Comparison of ENCODE assay signal across 17 mouse cellular contexts in the genomic region with DNA sequence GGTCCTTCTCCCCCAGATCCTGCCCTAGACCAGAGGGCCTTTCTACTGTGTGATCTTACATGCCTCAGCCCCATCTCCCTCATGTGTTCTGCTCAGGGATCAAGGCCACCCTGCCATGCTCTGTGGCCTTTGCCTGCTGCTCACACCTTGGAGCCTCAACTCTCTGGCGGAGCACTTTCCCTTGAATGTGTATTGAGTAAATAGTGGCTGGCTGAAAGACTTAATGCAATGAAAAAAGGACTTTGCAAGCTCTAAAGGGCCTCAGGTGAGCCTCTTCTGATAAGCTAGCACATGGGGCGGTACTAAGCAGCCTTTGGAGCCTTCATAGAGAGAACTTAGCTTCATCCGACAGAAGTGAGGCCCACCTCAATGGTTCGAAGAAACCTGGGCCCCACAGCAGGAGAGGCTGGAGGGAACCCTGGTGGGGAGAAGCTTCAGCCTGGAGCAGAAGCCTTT. TPM values are rescaled to one million over a fixed set of nuclear protein-coding genes. Genes with fewer than 3 reads are reported as not detected.
DNase-seq lines count a peak whose midpoint lies in the region; ATAC-seq and TF ChIP-seq lines count a peak whose summit lies in the region.
"Had no signal": no experiment of that assay in that cellular context is flagged by ENCODE, and none has a peak within 500 bp of the region (broad histone marks: within the 10 kb centered on the region; RNA-seq: fewer than 3 reads in every experiment).

No protein-coding gene starts in this region.

- no peak for DNase-seq in heart, postnatal 25 days (ENCODE audit: low spot score)
- no peak for DNase-seq in midbrain, postnatal 0 days (ENCODE audit: low spot score)
- DNase-seq in forebrain, embryonic 14.5 days (ENCODE audit: low spot score) = no peak
- DNase-seq: adrenal gland, adult 8-10 months; adrenal gland, postnatal 36 days; cerebellum, postnatal 10 days; gastrocnemius, postnatal 14 days; heart, postnatal 36 days had no signal

- H3K4me3 ChIP-seq in heart, embryonic 13.5 days = no peak overlapping the region
- no peak overlapping the region for H3K4me3 ChIP-seq in intestine, embryonic 15.5 days (replicated peaks)
- no peak overlapping the region for H3K4me3 ChIP-seq in intestine, embryonic 16.5 days (ENCODE audit: low read length)
- no peak overlapping the region for H3K4me3 ChIP-seq in stomach, embryonic 16.5 days (replicated peaks; ENCODE audit: low read length)
- no peak overlapping the region for H3K4me3 ChIP-seq in midbrain, postnatal 0 days (ENCODE audit: low read depth, low read length)
- H3K4me3 ChIP-seq in forebrain, embryonic 14.5 days (ENCODE audit: low read depth, low read length) = no peak overlapping the region
- H3K4me3 ChIP-seq: embryonic facial prominence, embryonic 15.5 days; erythroblast, embryonic 14.5 days; forebrain, embryonic 10.5 days; forebrain, embryonic 15.5 days; hindbrain, embryonic 15.5 days had no signal

- no peaks in the 10 kb centered on the region for H3K9me3 ChIP-seq in heart, embryonic 13.5 days
- H3K9me3 ChIP-seq in intestine, embryonic 15.5 days = no peaks in the 10 kb centered on the region
- H3K9me3 ChIP-seq in intestine, embryonic 16.5 days (ENCODE audit: control insufficient read depth, low read length) = no peaks in the 10 kb centered on the region
- H3K9me3 ChIP-seq in stomach, embryonic 16.5 days (replicated peaks; ENCODE audit: control insufficient read depth, low read length) = no peaks in the 10 kb centered on the region
- no peaks in the 10 kb centered on the region for H3K9me3 ChIP-seq in midbrain, postnatal 0 days (ENCODE audit: low read length)
- H3K9me3 ChIP-seq in forebrain, embryonic 14.5 days (replicated peaks; ENCODE audit: control insufficient read depth, low read length) = no peaks in the 10 kb centered on the region
- H3K9me3 ChIP-seq: embryonic facial prominence, embryonic 15.5 days; forebrain, embryonic 15.5 days; hindbrain, embryonic 15.5 days had no signal

- TF ChIP-seq CTCF in midbrain, postnatal 0 days (IDR thresholded peaks at IDR 0.05) = no peak

- no peaks in the 10 kb centered on the region for H3K36me3 ChIP-seq in heart, embryonic 13.5 days
- no peaks in the 10 kb centered on the region for H3K36me3 ChIP-seq in intestine, embryonic 15.5 days
- no peaks in the 10 kb centered on the region for H3K36me3 ChIP-seq in intestine, embryonic 16.5 days (ENCODE audit: control insufficient read depth, insufficient read depth, low read length)
- H3K36me3 ChIP-seq in stomach, embryonic 16.5 days (ENCODE audit: control insufficient read depth, insufficient read depth, low read length) = no peaks in the 10 kb centered on the region
- no peaks in the 10 kb centered on the region for H3K36me3 ChIP-seq in midbrain, postnatal 0 days (ENCODE audit: insufficient read depth, low read length)
- H3K36me3 ChIP-seq in forebrain, embryonic 14.5 days (ENCODE audit: control insufficient read depth, insufficient read depth, low read length) = no peaks in the 10 kb centered on the region
- H3K36me3 ChIP-seq: embryonic facial prominence, embryonic 15.5 days; forebrain, embryonic 10.5 days; forebrain, embryonic 15.5 days; hindbrain, embryonic 15.5 days had no signal

- no peak for ATAC-seq in heart, embryonic 13.5 days (ENCODE audit: extremely low read depth, insufficient number of reproducible peaks, low FRiP score, low TSS enrichment)
- peak; percentile 83 for ATAC-seq in intestine, embryonic 15.5 days
- peak; percentile 88 for ATAC-seq in intestine, embryonic 16.5 days
- ATAC-seq in stomach, embryonic 16.5 days (ENCODE audit: insufficient read depth, low FRiP score) = peak; percentile 62; the same call in 1 of the 2 replicates
- no peak for ATAC-seq in midbrain, postnatal 0 days (ENCODE audit: low FRiP score)
- ATAC-seq in forebrain, embryonic 14.5 days = no peak
- ATAC-seq: forebrain, embryonic 15.5 days had no signal

- H3K4me1 ChIP-seq in heart, embryonic 13.5 days = peaks cover 42% of the 10 kb centered on the region
- H3K4me1 ChIP-seq in intestine, embryonic 15.5 days (replicated peaks) = peaks cover 12% of the 10 kb centered on the region; the same call in 1 of the 2 replicates
- peaks cover 18% of the 10 kb centered on the region for H3K4me1 ChIP-seq in intestine, embryonic 16.5 days (ENCODE audit: control insufficient read depth, insufficient read depth, low read length)
- no peaks in the 10 kb centered on the region for H3K4me1 ChIP-seq in stomach, embryonic 16.5 days (ENCODE audit: control insufficient read depth, insufficient read depth, low read length)
- no peaks in the 10 kb centered on the region for H3K4me1 ChIP-seq in midbrain, postnatal 0 days (ENCODE audit: insufficient read depth, low read length)
- no peaks in the 10 kb centered on the region for H3K4me1 ChIP-seq in forebrain, embryonic 14.5 days (ENCODE audit: control insufficient read depth, insufficient read depth, low read length)
- H3K4me1 ChIP-seq: forebrain, embryonic 15.5 days; hindbrain, embryonic 15.5 days had no signal

- 0 out of 2 replicates have a peak, but pooled peaks cover 4% of the 10 kb centered on the region for H3K27me3 ChIP-seq in heart, embryonic 13.5 days (replicated peaks)
- no peaks in the 10 kb centered on the region for H3K27me3 ChIP-seq in intestine, embryonic 15.5 days (replicated peaks)
- no peaks in the 10 kb centered on the region for H3K27me3 ChIP-seq in intestine, embryonic 16.5 days (replicated peaks; ENCODE audit: control insufficient read depth, insufficient read depth, low read length)
- H3K27me3 ChIP-seq in stomach, embryonic 16.5 days (ENCODE audit: control insufficient read depth, insufficient read depth, low read length) = no peaks in the 10 kb centered on the region
- H3K27me3 ChIP-seq in midbrain, postnatal 0 days (ENCODE audit: insufficient read depth, low read length) = no peaks in the 10 kb centered on the region
- H3K27me3 ChIP-seq in forebrain, embryonic 14.5 days (replicated peaks; ENCODE audit: control insufficient read depth, insufficient read depth, low read length) = no peaks in the 10 kb centered on the region
- H3K27me3 ChIP-seq: embryonic facial prominence, embryonic 15.5 days; forebrain, embryonic 15.5 days; hindbrain, embryonic 15.5 days had no signal

- 81% methylated on average over 4 of the region's 4 CpGs for WGBS in heart, embryonic 13.5 days
- WGBS in intestine, embryonic 15.5 days = 67% methylated on average over 4 of the region's 4 CpGs
- 66% methylated on average over 4 of the region's 4 CpGs for WGBS in intestine, embryonic 16.5 days
- 63% methylated on average over 4 of the region's 4 CpGs for WGBS in stomach, embryonic 16.5 days
- WGBS in midbrain, postnatal 0 days = 86% methylated on average over 4 of the region's 4 CpGs
- WGBS in forebrain, embryonic 14.5 days = 88% methylated on average over 4 of the region's 4 CpGs

- peak overlapping the region; percentile 30; the same call in 1 of the 2 replicates for H3K9ac ChIP-seq in heart, embryonic 13.5 days
- H3K9ac ChIP-seq in intestine, embryonic 15.5 days = no peak overlapping the region
- H3K9ac ChIP-seq in intestine, embryonic 16.5 days (ENCODE audit: low read depth, low read length) = no peak overlapping the region
- no peak overlapping the region for H3K9ac ChIP-seq in stomach, embryonic 16.5 days (ENCODE audit: low read length)
- no peak overlapping the region for H3K9ac ChIP-seq in midbrain, postnatal 0 days (replicated peaks; ENCODE audit: low read length, poor library complexity, severe bottlenecking)
- no peak overlapping the region for H3K9ac ChIP-seq in forebrain, embryonic 14.5 days (ENCODE audit: low read length)
- H3K9ac ChIP-seq: embryonic facial prominence, embryonic 15.5 days; forebrain, embryonic 15.5 days; hindbrain, embryonic 15.5 days had no signal

- no peak overlapping the region for H3K4me2 ChIP-seq in heart, embryonic 13.5 days
- no peak overlapping the region for H3K4me2 ChIP-seq in intestine, embryonic 15.5 days (replicated peaks)
- no peak overlapping the region for H3K4me2 ChIP-seq in intestine, embryonic 16.5 days (ENCODE audit: low read depth, low read length)
- no peak overlapping the region for H3K4me2 ChIP-seq in stomach, embryonic 16.5 days (ENCODE audit: low read depth, low read length)
- no peak overlapping the region for H3K4me2 ChIP-seq in midbrain, postnatal 0 days (ENCODE audit: low read depth, low read length, poor library complexity, severe bottlenecking)
- no peak overlapping the region for H3K4me2 ChIP-seq in forebrain, embryonic 14.5 days (ENCODE audit: low read length)
- H3K4me2 ChIP-seq: embryonic facial prominence, embryonic 15.5 days; forebrain, embryonic 15.5 days; hindbrain, embryonic 15.5 days had no signal

- intact Hi-C loops in heart, postnatal 25 days (cut with DNase I) = no loop called here

- H3K27ac ChIP-seq in heart, embryonic 13.5 days (replicated peaks) = no peak overlapping the region
- peak overlapping the region; percentile 33; the same call in 1 of the 2 replicates for H3K27ac ChIP-seq in intestine, embryonic 15.5 days
- H3K27ac ChIP-seq in intestine, embryonic 16.5 days (ENCODE audit: low read length) = peak overlapping the region; percentile 52
- H3K27ac ChIP-seq in stomach, embryonic 16.5 days (ENCODE audit: low read length) = no peak overlapping the region; the same call in 1 of the 2 replicates
- no peak overlapping the region for H3K27ac ChIP-seq in midbrain, postnatal 0 days (ENCODE audit: low read depth, low read length)
- no peak overlapping the region for H3K27ac ChIP-seq in forebrain, embryonic 14.5 days (ENCODE audit: low read depth, low read length)
- H3K27ac ChIP-seq: embryonic facial prominence, embryonic 15.5 days; forebrain, embryonic 10.5 days; forebrain, embryonic 15.5 days; hindbrain, embryonic 15.5 days had no signal

RNA-seq across cellular contexts. Expression of a gene that starts 9.7 kb away (rescaled TPM):
- polyA plus RNA-seq in heart, embryonic 13.5 days (2015; fragmentation: Nextera tagmentation; extraction: Ambion mirVana) = 40.0 and 48.9 TPM in 2 replicates
- total RNA-seq in heart, postnatal 25 days (2021) = 10 to 100 TPM; 46.0 to 52.1 TPM
- 52.7 and 54.9 TPM in 2 replicates for polyA plus RNA-seq in intestine, embryonic 15.5 days (2015; fragmentation: Nextera tagmentation; extraction: Ambion mirVana)
- polyA plus RNA-seq in intestine, embryonic 16.5 days (2015; fragmentation: Nextera tagmentation; extraction: Ambion mirVana) = 27.0 and 28.7 TPM in 2 replicates
- 29.2 and 31.2 TPM in 2 replicates for polyA plus RNA-seq in stomach, embryonic 16.5 days (2015; fragmentation: Nextera tagmentation; extraction: Ambion mirVana)
- total RNA-seq in midbrain, postnatal 0 days (2014; rRNA removed) = 161 and 175 TPM in 2 replicates
- 71.5 and 73.3 TPM in 2 replicates for polyA plus RNA-seq in midbrain, postnatal 0 days (2015; fragmentation: Nextera tagmentation; extraction: Ambion mirVana)
- 29.7 and 37.9 TPM in 2 replicates for polyA plus RNA-seq in forebrain, embryonic 14.5 days (2014; fragmentation: Nextera tagmentation; extraction: Ambion mirVana)

Comparison
In these comparisons a context has a peak if more than half of its experiments do, and no peak if none do; other contexts are left out.
1. ATAC-seq: peak in intestine, embryonic 15.5 days (single experiment), intestine, embryonic 16.5 days (single experiment) and stomach, embryonic 16.5 days (single experiment); none in heart, embryonic 13.5 days (single experiment), midbrain, postnatal 0 days (single experiment) and forebrain, embryonic 14.5 days (single experiment).
2. H3K27ac ChIP-seq: peak in intestine, embryonic 15.5 days (single experiment) and intestine, embryonic 16.5 days (single experiment); none in heart, embryonic 13.5 days (single experiment), stomach, embryonic 16.5 days (single experiment), midbrain, postnatal 0 days (single experiment) and forebrain, embryonic 14.5 days (single experiment).